Mouse (Mus musculus): Measurements from ENCODE around the gene Sh3bgrl2. TPM values are rescaled to one million over a fixed set of nuclear protein-coding genes. Genes with fewer than 3 reads are reported as not detected.

The Sh3bgrl2 gene
- polyA plus RNA-seq, 1 experiment from 2014 or later: 33.4 TPM

GRCm38 (mm10) chr9:83547229-83547628 lies 898 bp upstream of the Sh3bgrl2 start:
- WGBS (ENCODE audit: missing documents): 94% methylated on average over 7 of the region's 7 CpGs
- no peaks in the 10 kb centered on the region for H3K79me2 ChIP-seq (ENCODE audit: inconsistent target)
- no peaks in the 10 kb centered on the region for H3K36me3 ChIP-seq (ENCODE audit: inconsistent target)
- H3K4me3 ChIP-seq (ENCODE audit: inconsistent target): no peak overlapping the region
- H3K27ac ChIP-seq: peak overlapping the region; percentile 59; the same call in 1 of the 2 replicates

GRCm38 (mm10) chr9:83549866-83550265 lies 1.7 kb downstream of the Sh3bgrl2 start:
- H3K27ac ChIP-seq: no peak overlapping the region
- H3K79me2 ChIP-seq (ENCODE audit: inconsistent target): no peaks in the 10 kb centered on the region
- H3K4me3 ChIP-seq (ENCODE audit: inconsistent target): no peak overlapping the region
- no peaks in the 10 kb centered on the region for H3K36me3 ChIP-seq (ENCODE audit: inconsistent target)
- 94% methylated on average over 4 of the region's 6 CpGs for WGBS (ENCODE audit: missing documents)

GRCm38 (mm10) chr9:83551116-83551515 lies 3.0 kb downstream of the Sh3bgrl2 start:
- H3K4me3 ChIP-seq (ENCODE audit: inconsistent target): no peak overlapping the region
- no peaks in the 10 kb centered on the region for H3K36me3 ChIP-seq (ENCODE audit: inconsistent target)
- WGBS (ENCODE audit: missing documents): 95% methylated on average over 7 of the region's 7 CpGs
- no peak overlapping the region for H3K27ac ChIP-seq
- H3K79me2 ChIP-seq (ENCODE audit: inconsistent target): no peaks in the 10 kb centered on the region

GRCm38 (mm10) chr9:83551632-83552031 lies 3.5 kb downstream of the Sh3bgrl2 start:
- WGBS (ENCODE audit: missing documents): 62% methylated on average over 6 of the region's 6 CpGs
- no peaks in the 10 kb centered on the region for H3K36me3 ChIP-seq (ENCODE audit: inconsistent target)
- H3K4me3 ChIP-seq (ENCODE audit: inconsistent target): no peak overlapping the region
- H3K27ac ChIP-seq: no peak overlapping the region
- no peaks in the 10 kb centered on the region for H3K79me2 ChIP-seq (ENCODE audit: inconsistent target)

- Histone ChIP-seq H3K79me2 (ENCODE audit: inconsistent target) (no peaks in the 10 kb centered on the region), H3K4me3 (ENCODE audit: inconsistent target) (no peak overlapping the region), H3K27ac (no peak overlapping the region), H3K36me3 (ENCODE audit: inconsistent target) (no peaks in the 10 kb centered on the region)
- WGBS (ENCODE audit: missing documents): 63% methylated on average over 2 of the region's 2 CpGs
These were observed 7.5 kb downstream of the Sh3bgrl2 start for GRCm38 (mm10) chr9:83555580-83555979.

- H3K36me3 ChIP-seq (ENCODE audit: inconsistent target): no peaks in the 10 kb centered on the region
- H3K79me2 ChIP-seq (ENCODE audit: inconsistent target): no peaks in the 10 kb centered on the region
- H3K4me3 ChIP-seq (ENCODE audit: inconsistent target): no peak overlapping the region
- 85% methylated on average over 6 of the region's 6 CpGs for WGBS (ENCODE audit: missing documents)
- no peak overlapping the region for H3K27ac ChIP-seq
These were observed 8.1 kb downstream of the Sh3bgrl2 start for GRCm38 (mm10) chr9:83556236-83556635.

- Histone ChIP-seq H3K27ac (no peak overlapping the region), H3K79me2 (ENCODE audit: inconsistent target) (no peaks in the 10 kb centered on the region), H3K4me3 (ENCODE audit: inconsistent target) (no peak overlapping the region), H3K36me3 (ENCODE audit: inconsistent target) (no peaks in the 10 kb centered on the region)
- 89% methylated on average over 10 of the region's 10 CpGs for WGBS (ENCODE audit: missing documents)
These were observed 8.9 kb downstream of the Sh3bgrl2 start for GRCm38 (mm10) chr9:83556780-83557771.

- WGBS (ENCODE audit: missing documents): 95% methylated on average over 4 of the region's 4 CpGs
- no peak overlapping the region for H3K4me3 ChIP-seq (ENCODE audit: inconsistent target)
- H3K27ac ChIP-seq: no peak overlapping the region
- H3K79me2 ChIP-seq (ENCODE audit: inconsistent target): no peaks in the 10 kb centered on the region
- H3K36me3 ChIP-seq (ENCODE audit: inconsistent target): no peaks in the 10 kb centered on the region
These were observed 12.5 kb downstream of the Sh3bgrl2 start for GRCm38 (mm10) chr9:83560670-83561069.

- no peaks in the 10 kb centered on the region for H3K36me3 ChIP-seq (ENCODE audit: inconsistent target)
- H3K4me3 ChIP-seq (ENCODE audit: inconsistent target): no peak overlapping the region
- no peak overlapping the region for H3K27ac ChIP-seq
- 92% methylated on average over 7 of the region's 7 CpGs for WGBS (ENCODE audit: missing documents)
- H3K79me2 ChIP-seq (ENCODE audit: inconsistent target): no peaks in the 10 kb centered on the region
These were observed 14.8 kb downstream of the Sh3bgrl2 start for GRCm38 (mm10) chr9:83562889-83563288.

GRCm38 (mm10) chr9:83563808-83564549 lies 15.9 kb downstream of the Sh3bgrl2 start:
- Histone ChIP-seq H3K27ac (no peak overlapping the region), H3K36me3 (ENCODE audit: inconsistent target) (no peaks in the 10 kb centered on the region), H3K4me3 (ENCODE audit: inconsistent target) (no peak overlapping the region), H3K79me2 (ENCODE audit: inconsistent target) (no peaks in the 10 kb centered on the region)
- 51% methylated on average over 16 of the region's 16 CpGs for WGBS (ENCODE audit: missing documents)

- 81% methylated on average over 11 of the region's 13 CpGs for WGBS (ENCODE audit: missing documents)
- Histone ChIP-seq H3K27ac (no peak overlapping the region), H3K4me3 (ENCODE audit: inconsistent target) (no peak overlapping the region)
These were observed 17.0 kb downstream of the Sh3bgrl2 start for GRCm38 (mm10) chr9:83564934-83565652.

GRCm38 (mm10) chr9:83566141-83566540 lies 18.0 kb downstream of the Sh3bgrl2 start:
- Histone ChIP-seq H3K27ac (no peak overlapping the region), H3K4me3 (ENCODE audit: inconsistent target) (no peak overlapping the region), H3K36me3 (ENCODE audit: inconsistent target) (no peaks in the 10 kb centered on the region), H3K79me2 (ENCODE audit: inconsistent target) (no peaks in the 10 kb centered on the region)
- WGBS (ENCODE audit: missing documents): 78% methylated on average over 6 of the region's 6 CpGs

More at GRCm38 (mm10) chr9:83564934-83565652, 17.0 kb downstream of the Sh3bgrl2 start:
- Histone ChIP-seq H3K79me2 (ENCODE audit: inconsistent target) (no peaks in the 10 kb centered on the region), H3K36me3 (ENCODE audit: inconsistent target) (no peaks in the 10 kb centered on the region)

GRCm38 (mm10) chr9:83568125-83568524 lies 20.0 kb downstream of the Sh3bgrl2 start:
- WGBS (ENCODE audit: missing documents): 89% methylated on average over 5 of the region's 5 CpGs
- Histone ChIP-seq H3K79me2 (ENCODE audit: inconsistent target) (no peaks in the 10 kb centered on the region), H3K36me3 (ENCODE audit: inconsistent target) (no peaks in the 10 kb centered on the region), H3K4me3 (ENCODE audit: inconsistent target) (no peak overlapping the region), H3K27ac (peak overlapping the region; percentile 13; the same call in 1 of the 2 replicates)

- 84% methylated on average over 3 of the region's 3 CpGs for WGBS (ENCODE audit: missing documents)
- Histone ChIP-seq H3K79me2 (ENCODE audit: inconsistent target) (no peaks in the 10 kb centered on the region), H3K36me3 (ENCODE audit: inconsistent target) (no peaks in the 10 kb centered on the region), H3K27ac (peak overlapping the region; percentile 13; the same call in 1 of the 2 replicates), H3K4me3 (ENCODE audit: inconsistent target) (no peak overlapping the region)
These were observed 20.8 kb downstream of the Sh3bgrl2 start for GRCm38 (mm10) chr9:83568937-83569336.
